Mouse (Mus musculus): ENCODE data around the gene Gak. TPM values are rescaled to one million over a fixed set of nuclear protein-coding genes. Genes with fewer than 3 reads are reported as not detected.

The Gak gene
- polyA plus RNA-seq, 1 experiment from 2014 or later: 61.2 TPM

GRCm38 (mm10) chr5:108556986-108557385, 72.6 kb downstream of the Gak start:
- ATAC-seq: no peak

GRCm38 (mm10) chr5:108554041-108554440, 75.5 kb downstream of the Gak start:
- H3K36me3 ChIP-seq (ENCODE audit: control insufficient read depth, insufficient read depth): no peaks in the 10 kb centered on the region
- peaks cover 16% of the 10 kb centered on the region for H3K27me3 ChIP-seq (replicated peaks; ENCODE audit: control insufficient read depth, insufficient read depth, low read length)
- no peaks in the 10 kb centered on the region for H3K9me3 ChIP-seq (ENCODE audit: control insufficient read depth)
- no peak for TF ChIP-seq CTCF (IDR thresholded peaks at IDR 0.05; ENCODE audit: low read depth)
- H3K4me3 ChIP-seq (ENCODE audit: low read depth, low read length): no peak overlapping the region
- no peak for ATAC-seq
- no peaks in the 10 kb centered on the region for H3K4me1 ChIP-seq (replicated peaks; ENCODE audit: control insufficient read depth, insufficient read depth, low read length)
- no peak overlapping the region for H3K9ac ChIP-seq (ENCODE audit: low read depth, low read length)
- 55% methylated on average over 1 of the region's 1 CpGs for WGBS
- H3K4me2 ChIP-seq (replicated peaks; ENCODE audit: low read depth): no peak overlapping the region
- H3K27ac ChIP-seq (ENCODE audit: low read depth, low read length): no peak overlapping the region

More at GRCm38 (mm10) chr5:108556986-108557385, 72.6 kb downstream of the Gak start:
- no peak overlapping the region for H3K9ac ChIP-seq (ENCODE audit: low read depth, low read length)
- 59% methylated on average over 4 of the region's 4 CpGs for WGBS
- H3K27ac ChIP-seq (ENCODE audit: low read depth, low read length): no peak overlapping the region
- no peaks in the 10 kb centered on the region for H3K27me3 ChIP-seq (replicated peaks; ENCODE audit: control insufficient read depth, insufficient read depth, low read length)
- no peaks in the 10 kb centered on the region for H3K4me1 ChIP-seq (replicated peaks; ENCODE audit: control insufficient read depth, insufficient read depth, low read length)
- no peaks in the 10 kb centered on the region for H3K36me3 ChIP-seq (ENCODE audit: control insufficient read depth, insufficient read depth)
- H3K4me3 ChIP-seq (ENCODE audit: low read depth, low read length): no peak overlapping the region
- H3K4me2 ChIP-seq (replicated peaks; ENCODE audit: low read depth): no peak overlapping the region
- TF ChIP-seq CTCF (IDR thresholded peaks at IDR 0.05; ENCODE audit: low read depth): no peak
- no peaks in the 10 kb centered on the region for H3K9me3 ChIP-seq (ENCODE audit: control insufficient read depth)

GRCm38 (mm10) chr5:108550207-108550594, 79.4 kb downstream of the Gak start:
- WGBS: 2% methylated on average over 16 of the region's 16 CpGs
- ATAC-seq: no peak
- TF ChIP-seq CTCF (IDR thresholded peaks at IDR 0.05; ENCODE audit: low read depth): no peak

GRCm38 (mm10) chr5:108549489-108550206, 79.9 kb downstream of the Gak start, which contains the start of gene Cplx1:
Gene Cplx1 (minus strand): TSS chr5:108550024.
- Histone ChIP-seq H3K36me3 (ENCODE audit: control insufficient read depth, insufficient read depth) (no peaks in the 10 kb centered on the region), H3K4me3 (ENCODE audit: low read depth, low read length) (peak within 1 kb of the TSS; percentile 26), H3K4me2 (replicated peaks; ENCODE audit: low read depth) (peak within 1 kb of the TSS; percentile 55), H3K27ac (ENCODE audit: low read depth, low read length) (no peak within 1 kb of the TSS), H3K4me1 (replicated peaks; ENCODE audit: control insufficient read depth, insufficient read depth, low read length) (no peaks in the 10 kb centered on the region), H3K27me3 (replicated peaks; ENCODE audit: control insufficient read depth, insufficient read depth, low read length) (peaks cover 20% of the 10 kb centered on the region), H3K9me3 (ENCODE audit: control insufficient read depth) (no peaks in the 10 kb centered on the region), H3K9ac (ENCODE audit: low read depth, low read length) (no peak within 1 kb of the TSS)
- TF ChIP-seq CTCF (IDR thresholded peaks at IDR 0.05; ENCODE audit: low read depth): no peak
- 1% methylated on average over 54 of the region's 56 CpGs for WGBS
- ATAC-seq: peak; percentile 69

More at GRCm38 (mm10) chr5:108550207-108550594, 79.4 kb downstream of the Gak start:
- Histone ChIP-seq H3K4me2 (replicated peaks; ENCODE audit: low read depth) (peak overlapping the region; percentile 55), H3K4me1 (replicated peaks; ENCODE audit: control insufficient read depth, insufficient read depth, low read length) (no peaks in the 10 kb centered on the region), H3K27me3 (replicated peaks; ENCODE audit: control insufficient read depth, insufficient read depth, low read length) (peaks cover 20% of the 10 kb centered on the region), H3K36me3 (ENCODE audit: control insufficient read depth, insufficient read depth) (no peaks in the 10 kb centered on the region), H3K9ac (ENCODE audit: low read depth, low read length) (no peak overlapping the region), H3K4me3 (ENCODE audit: low read depth, low read length) (peak overlapping the region; percentile 26), H3K9me3 (ENCODE audit: control insufficient read depth) (no peaks in the 10 kb centered on the region), H3K27ac (ENCODE audit: low read depth, low read length) (no peak overlapping the region)

- peak overlapping the region; percentile 55 for H3K4me2 ChIP-seq (replicated peaks; ENCODE audit: low read depth)
- no peaks in the 10 kb centered on the region for H3K36me3 ChIP-seq (ENCODE audit: control insufficient read depth, insufficient read depth)
- ATAC-seq: no peak
- WGBS: 18% methylated on average over 7 of the region's 7 CpGs
- H3K4me1 ChIP-seq (replicated peaks; ENCODE audit: control insufficient read depth, insufficient read depth, low read length): no peaks in the 10 kb centered on the region
- H3K27ac ChIP-seq (ENCODE audit: low read depth, low read length): no peak overlapping the region
- H3K9me3 ChIP-seq (ENCODE audit: control insufficient read depth): no peaks in the 10 kb centered on the region
- peak overlapping the region; percentile 26 for H3K4me3 ChIP-seq (ENCODE audit: low read depth, low read length)
- H3K9ac ChIP-seq (ENCODE audit: low read depth, low read length): no peak overlapping the region
- H3K27me3 ChIP-seq (replicated peaks; ENCODE audit: control insufficient read depth, insufficient read depth, low read length): peaks cover 20% of the 10 kb centered on the region
- TF ChIP-seq CTCF (IDR thresholded peaks at IDR 0.05; ENCODE audit: low read depth): no peak
Measured at GRCm38 (mm10) chr5:108549137-108549488, 80.4 kb downstream of the Gak start.

- no peak for ATAC-seq
- no peak overlapping the region for H3K9ac ChIP-seq (ENCODE audit: low read depth, low read length)
- TF ChIP-seq CTCF (IDR thresholded peaks at IDR 0.05; ENCODE audit: low read depth): no peak
- 92% methylated on average over 5 of the region's 5 CpGs for WGBS
- no peak overlapping the region for H3K27ac ChIP-seq (ENCODE audit: low read depth, low read length)
- no peak overlapping the region for H3K4me3 ChIP-seq (ENCODE audit: low read depth, low read length)
- H3K27me3 ChIP-seq (replicated peaks; ENCODE audit: control insufficient read depth, insufficient read depth, low read length): peaks cover 20% of the 10 kb centered on the region
- H3K36me3 ChIP-seq (ENCODE audit: control insufficient read depth, insufficient read depth): no peaks in the 10 kb centered on the region
- no peaks in the 10 kb centered on the region for H3K9me3 ChIP-seq (ENCODE audit: control insufficient read depth)
- no peaks in the 10 kb centered on the region for H3K4me1 ChIP-seq (replicated peaks; ENCODE audit: control insufficient read depth, insufficient read depth, low read length)
- no peak overlapping the region for H3K4me2 ChIP-seq (replicated peaks; ENCODE audit: low read depth)
Measured at GRCm38 (mm10) chr5:108547636-108548035, 81.9 kb downstream of the Gak start.
